Mouse (Mus musculus) ovary, postnatal 10 days (tissue): Measurements from ENCODE around the gene Me3.
A peak's percentile ranks its signal among the peaks of the same experiment; 100 is the strongest.

Source experiments
- DNase-seq: peaks from one replicate; pipeline ENCODE4 v3.0.0; 2022; ENCODE audit warnings: low spot score

Gene Me3

GRCm38 (mm10) chr7:89835566-89835965 lies 203.4 kb downstream of the Me3 start:
- no peak for DNase-seq

GRCm38 (mm10) chr7:89836676-89837075 lies 204.5 kb downstream of the Me3 start:
- no peak for DNase-seq

- DNase-seq: no peak
Observed at GRCm38 (mm10) chr7:89837841-89838240, 205.6 kb downstream of the Me3 start.

GRCm38 (mm10) chr7:89839721-89840120 lies 207.5 kb downstream of the Me3 start:
- no peak for DNase-seq

- DNase-seq: peak; percentile 61
Observed at GRCm38 (mm10) chr7:89841670-89842403, 209.6 kb downstream of the Me3 start.

GRCm38 (mm10) chr7:89842404-89842715 lies 210.2 kb downstream of the Me3 start:
- no peak for DNase-seq

GRCm38 (mm10) chr7:89843121-89843520 lies 210.9 kb downstream of the Me3 start:
- no peak for DNase-seq

GRCm38 (mm10) chr7:89843533-89843932 lies 211.3 kb downstream of the Me3 start:
- DNase-seq: no peak

GRCm38 (mm10) chr7:89845669-89846068 lies 213.5 kb downstream of the Me3 start:
- DNase-seq: no peak

- no peak for DNase-seq
Observed at GRCm38 (mm10) chr7:89850510-89850909, 218.3 kb downstream of the Me3 start.

GRCm38 (mm10) chr7:89852158-89853095 lies 220.2 kb downstream of the Me3 start:
- DNase-seq: no peak

GRCm38 (mm10) chr7:89853131-89853530 lies 220.9 kb downstream of the Me3 start:
- no peak for DNase-seq

- DNase-seq: no peak
Observed at GRCm38 (mm10) chr7:89855196-89855595, 223.0 kb downstream of the Me3 start.

GRCm38 (mm10) chr7:89856440-89857217 lies 224.4 kb downstream of the Me3 start:
- DNase-seq: no peak

GRCm38 (mm10) chr7:89864769-89865168 lies 232.6 kb downstream of the Me3 start:
- no peak for DNase-seq

GRCm38 (mm10) chr7:89867221-89867620 lies 235.0 kb downstream of the Me3 start:
- DNase-seq: no peak

- DNase-seq: no peak
Observed at GRCm38 (mm10) chr7:89879686-89880085, 247.5 kb downstream of the Me3 start.

GRCm38 (mm10) chr7:89884551-89884950 lies 252.4 kb downstream of the Me3 start:
- DNase-seq: no peak

GRCm38 (mm10) chr7:89891412-89891811 lies 259.2 kb downstream of the Me3 start:
- DNase-seq: no peak

GRCm38 (mm10) chr7:89891856-89892255 lies 259.7 kb downstream of the Me3 start:
- no peak for DNase-seq

GRCm38 (mm10) chr7:89903007-89903406 lies 270.8 kb downstream of the Me3 start:
- DNase-seq: no peak
